Mouse (Mus musculus) gastrocnemius, adult 8-10 months (tissue): ENCODE data around the gene Yaf2. TPM values are rescaled to one million over a fixed set of nuclear protein-coding genes. Genes with fewer than 3 reads are reported as not detected.

ENCODE experiments used
- DNase-seq, 2 experiments: peaks; one replicate each; pipeline ENCODE4 v3.0.0; 2022; ENCODE audit warnings: low spot score in 2 of 2
- total RNA-seq, 4 experiments: library from RNA; stranded (reverse); gene quantifications; 2 replicates each; pipeline ENCODE4 v1.2.4; 2022

Yaf2 gene
- total RNA-seq, 4 experiments from 2014 or later: 20.6 to 26.8 (median 23.3) TPM

DNA sequence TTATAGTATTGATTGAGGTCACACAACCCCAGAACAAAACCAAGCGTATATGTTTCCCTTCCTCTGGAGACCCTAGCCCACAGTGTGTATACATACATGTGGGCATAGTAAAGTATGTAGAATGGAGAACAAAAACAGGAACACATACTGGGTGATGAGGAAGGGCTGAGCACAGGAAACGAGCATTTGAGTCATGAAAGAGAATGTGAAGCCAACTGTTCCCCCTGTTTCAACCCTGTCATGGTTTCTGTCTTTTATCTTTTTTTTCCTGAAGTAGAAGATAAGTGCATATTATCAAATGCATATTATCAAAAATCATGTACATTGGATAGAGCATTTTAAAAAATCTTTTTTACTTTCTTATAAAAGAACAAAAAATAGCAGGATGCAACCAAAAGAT is 49.1 kb downstream of the Yaf2 start:
- no peak for DNase-seq

DNA sequence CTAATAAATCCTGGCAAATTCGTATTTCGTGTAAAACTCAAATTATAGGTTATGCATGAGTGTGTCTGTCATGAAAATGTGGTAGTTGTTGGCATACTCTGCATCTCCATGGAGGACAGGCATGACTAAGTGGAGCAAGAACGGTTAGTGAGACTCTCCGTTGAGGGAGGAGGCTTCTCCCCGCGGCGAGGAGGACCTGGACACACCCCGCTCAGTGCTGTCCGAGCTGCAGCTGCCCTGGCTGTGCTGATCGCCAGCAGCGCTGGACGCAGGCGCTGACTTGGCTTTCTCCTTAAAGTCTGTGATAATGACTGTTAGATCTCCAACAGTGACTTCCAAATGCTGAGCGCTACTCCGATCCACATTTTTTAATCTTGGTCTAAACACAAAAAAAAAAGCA is 51.5 kb downstream of the Yaf2 start:
- DNase-seq: peak in 1 of 2 experiments; percentile 12

DNA sequence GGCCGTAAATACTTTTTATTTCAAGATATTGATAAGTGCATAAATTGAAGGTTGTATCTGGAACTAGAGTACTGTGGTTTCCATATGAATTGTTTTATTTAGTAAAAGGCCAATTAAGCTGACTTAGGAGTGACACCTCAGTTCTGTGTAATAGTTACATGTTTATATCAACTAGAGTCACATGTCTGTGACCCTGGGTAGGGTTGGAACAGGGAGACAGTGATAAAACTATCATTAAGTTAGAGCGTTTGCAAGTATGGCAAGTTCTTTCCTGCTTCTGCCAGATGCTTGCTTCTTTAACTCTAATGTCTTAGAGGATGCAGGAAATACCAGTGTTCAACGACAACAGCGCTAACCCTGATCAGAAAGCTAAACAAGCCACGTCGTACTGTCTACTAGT is 52.4 kb downstream of the Yaf2 start:
- no peak for DNase-seq

DNA sequence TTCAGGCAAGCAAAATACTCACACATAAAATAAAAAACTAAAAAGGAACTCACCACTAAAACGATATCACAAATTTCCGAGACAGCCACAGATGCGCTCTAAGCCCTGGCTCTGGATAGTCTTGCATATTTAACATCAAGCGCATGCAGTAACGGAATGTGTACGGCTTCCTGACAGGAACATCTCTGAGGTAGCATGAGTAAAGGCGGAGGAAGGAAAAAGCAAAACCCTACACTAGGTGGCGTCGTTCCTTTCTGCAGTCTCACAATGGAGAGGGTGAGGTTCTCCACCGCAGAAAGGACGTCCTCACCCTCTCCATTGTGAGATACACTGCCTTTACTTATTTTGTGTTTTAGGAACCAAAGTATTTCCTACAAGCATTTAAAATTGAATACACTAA is 53.4 kb downstream of the Yaf2 start:
- DNase-seq: no peak

DNA sequence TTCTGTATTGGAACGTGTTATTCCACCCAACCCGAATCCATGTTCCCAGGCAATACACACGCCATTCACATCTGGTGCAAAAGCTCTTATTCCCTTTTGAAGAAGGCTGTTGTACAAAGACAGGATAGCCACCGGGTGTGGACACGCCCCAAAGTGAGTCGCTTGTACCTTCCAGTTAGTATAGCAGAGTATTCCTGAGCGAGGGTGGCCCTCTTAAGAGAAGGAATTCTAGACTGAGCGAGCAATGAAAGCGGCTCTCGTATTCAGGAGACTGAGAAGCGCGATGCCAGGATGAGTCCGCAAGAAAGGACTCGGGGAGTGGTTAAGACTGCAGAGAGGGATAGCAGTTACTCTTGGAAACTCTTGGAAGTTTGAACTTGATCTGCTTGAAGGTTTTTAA is 60.5 kb downstream of the Yaf2 start:
- DNase-seq: no peak

DNA sequence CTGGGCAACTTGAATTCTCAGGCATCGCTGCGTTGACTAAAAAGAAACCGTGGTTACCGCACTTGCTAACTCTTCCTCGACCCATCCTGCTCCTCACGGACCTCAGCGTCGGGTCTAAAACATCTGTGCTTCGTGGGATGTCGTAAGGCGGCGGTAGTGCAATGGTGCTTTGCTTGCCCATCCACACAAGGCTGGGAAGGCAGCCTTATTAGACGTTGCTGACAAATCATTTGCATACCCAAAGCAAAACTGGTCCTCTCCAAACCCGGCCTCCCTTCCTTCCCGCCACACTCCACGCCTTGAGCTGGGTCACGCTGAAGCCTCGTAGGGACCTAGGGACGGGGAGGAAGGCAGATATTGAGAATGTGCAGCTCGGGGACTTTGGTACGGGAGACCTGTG is 61.1 kb downstream of the Yaf2 start:
- no peak for DNase-seq

DNA sequence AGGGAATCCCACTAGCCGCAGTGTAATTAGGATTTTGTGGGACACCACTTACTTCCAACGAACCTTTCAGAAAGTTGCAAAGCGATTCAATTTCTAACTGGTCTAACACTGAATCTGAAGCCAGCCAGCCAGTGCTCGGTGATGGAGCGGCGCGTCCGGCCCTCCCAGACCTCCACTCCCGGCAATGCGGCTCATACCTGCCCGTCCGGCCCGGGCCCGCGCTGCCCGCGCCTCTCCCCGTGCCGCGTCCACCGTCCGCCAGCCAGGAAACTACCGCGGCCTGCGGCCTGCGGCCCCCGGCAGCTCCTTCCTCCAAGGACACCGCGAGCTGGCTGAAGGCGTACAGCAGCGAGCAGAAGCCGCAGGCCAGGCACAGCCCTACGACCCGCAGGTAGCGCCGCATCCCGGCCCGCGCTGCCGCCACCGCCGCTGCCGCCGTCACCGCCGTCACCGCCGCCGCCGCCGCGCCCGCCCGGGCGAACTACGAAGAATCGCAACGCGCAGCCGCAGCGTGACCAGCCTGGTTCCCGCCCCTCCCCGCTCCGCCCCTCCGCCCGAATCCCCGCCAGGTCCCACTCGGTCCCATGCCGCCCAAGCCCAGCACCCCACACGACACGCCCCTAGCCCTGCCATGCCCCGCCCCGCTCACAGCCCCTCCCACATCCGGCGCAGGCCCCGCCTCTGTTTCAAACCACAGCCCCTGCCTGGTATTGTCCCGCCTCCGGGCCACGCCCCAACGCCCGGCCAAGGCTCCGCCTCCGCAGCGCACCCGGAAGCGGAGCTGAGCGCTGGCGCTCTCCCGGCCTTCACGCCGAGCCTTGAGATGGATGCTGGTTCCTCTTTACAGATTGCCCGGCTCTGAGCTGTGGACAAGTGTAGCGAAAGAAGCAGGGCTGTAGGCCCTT is 61.8 kb downstream of the Yaf2 start, which contains the start of gene Gxylt1:
Gxylt1 (minus strand) TSS at position 501 of the 905 bp plus-strand sequence.
- DNase-seq: peak; percentile 99 to 100

DNA sequence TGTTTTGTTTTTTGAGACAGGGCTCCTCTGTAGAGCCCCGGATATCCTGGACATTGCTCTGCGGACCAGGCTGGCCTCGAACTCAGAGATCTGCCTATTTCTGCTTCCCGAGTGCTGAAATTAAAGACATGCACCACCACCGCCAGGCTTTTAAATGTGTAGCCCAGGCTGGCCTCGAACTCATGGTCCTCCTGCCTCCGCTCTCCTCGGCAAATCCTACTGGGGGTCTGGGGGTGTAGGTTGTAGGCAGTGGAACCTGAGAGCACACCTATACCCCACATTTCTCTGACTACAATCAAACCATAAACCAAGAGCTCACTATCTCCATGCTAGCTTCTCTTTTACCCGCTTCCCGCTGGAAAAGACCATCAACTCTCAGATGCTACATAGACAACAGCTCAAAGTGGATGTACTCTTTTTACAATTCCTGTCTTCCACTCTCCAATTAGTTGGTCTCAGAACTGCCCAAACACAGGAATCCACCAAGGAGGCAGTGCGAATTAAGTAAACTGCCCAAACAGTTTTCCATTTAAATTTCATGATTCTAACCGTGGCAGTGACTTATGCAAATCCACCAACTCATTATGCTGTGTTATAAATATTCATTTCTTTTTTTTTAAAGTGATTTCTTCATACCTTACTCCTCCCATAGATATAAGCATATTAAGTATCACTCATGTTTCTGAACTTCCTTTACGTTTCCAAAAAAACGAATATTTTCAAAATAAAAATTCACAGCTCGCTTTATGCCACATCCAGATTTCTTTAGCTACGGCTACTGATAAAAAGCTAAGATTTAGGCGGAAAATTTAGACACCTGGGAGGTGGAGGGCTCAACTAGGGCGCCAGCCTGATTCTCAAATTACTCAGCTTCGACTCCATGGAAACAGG is 62.7 kb downstream of the Yaf2 start:
- DNase-seq: no peak

DNA sequence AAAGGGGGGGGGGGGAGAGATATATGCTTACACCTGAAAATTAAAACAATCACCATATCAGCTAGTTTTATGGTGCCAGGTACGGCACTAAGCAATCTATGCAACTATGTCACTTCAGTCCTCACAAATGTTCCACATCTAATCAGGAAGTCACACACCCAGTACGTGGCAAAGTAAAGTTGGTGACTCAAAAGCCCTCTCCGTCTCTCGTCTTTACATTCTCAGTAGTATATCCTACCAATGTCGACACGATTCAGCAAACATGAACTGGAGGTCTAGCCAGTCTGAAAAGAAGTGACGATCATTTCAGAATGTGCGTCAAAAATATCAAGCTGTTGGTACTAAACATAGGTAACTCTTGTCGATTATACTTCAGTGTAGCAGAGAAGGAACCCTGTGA is 63.8 kb downstream of the Yaf2 start:
- DNase-seq: no peak

DNA sequence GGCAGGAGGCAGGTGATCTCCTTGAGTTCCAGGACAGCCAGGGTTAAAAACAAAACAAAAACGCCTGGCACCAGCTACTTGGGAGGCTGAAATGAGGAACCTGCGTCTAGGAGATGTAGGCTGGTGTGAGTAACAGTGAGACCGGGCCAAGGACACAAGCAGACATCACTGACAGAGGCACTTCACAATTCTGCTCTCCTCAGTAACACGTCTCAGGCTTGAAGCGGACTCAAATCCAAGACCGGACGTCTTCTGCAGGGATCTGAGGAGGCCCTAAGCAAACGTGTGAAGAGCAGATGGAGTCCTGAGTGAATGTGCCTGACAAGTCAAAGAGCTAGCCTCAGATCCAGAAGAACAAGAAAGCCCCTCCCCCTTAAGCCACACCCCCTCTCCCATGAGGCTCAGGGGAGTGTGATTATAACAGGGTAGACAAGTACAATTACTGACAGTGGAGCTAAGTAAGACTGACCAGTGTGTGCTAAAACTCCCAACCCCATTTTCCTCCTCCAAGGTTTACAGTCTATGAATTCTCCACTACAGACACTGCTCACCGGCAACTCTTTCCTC is 66.4 kb downstream of the Yaf2 start:
- no peak for DNase-seq

DNA sequence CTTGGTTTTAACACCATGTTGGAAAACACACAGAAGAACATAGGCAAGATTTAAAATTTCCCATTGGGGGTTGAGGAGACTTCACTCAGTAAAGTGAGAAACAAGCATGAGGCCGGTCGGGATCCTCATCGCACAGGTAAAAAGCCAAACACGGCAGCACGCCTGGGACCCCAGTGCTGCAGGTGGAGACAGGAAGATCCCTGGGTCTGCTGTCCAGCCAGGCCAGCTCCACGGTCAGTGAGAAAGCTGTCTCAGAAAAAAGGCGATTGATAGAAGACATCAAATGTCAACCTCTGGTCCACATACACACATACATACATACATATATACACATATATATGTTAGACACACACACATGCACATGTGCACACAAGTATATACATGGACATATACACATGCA is 67.2 kb downstream of the Yaf2 start:
- no peak for DNase-seq

DNA sequence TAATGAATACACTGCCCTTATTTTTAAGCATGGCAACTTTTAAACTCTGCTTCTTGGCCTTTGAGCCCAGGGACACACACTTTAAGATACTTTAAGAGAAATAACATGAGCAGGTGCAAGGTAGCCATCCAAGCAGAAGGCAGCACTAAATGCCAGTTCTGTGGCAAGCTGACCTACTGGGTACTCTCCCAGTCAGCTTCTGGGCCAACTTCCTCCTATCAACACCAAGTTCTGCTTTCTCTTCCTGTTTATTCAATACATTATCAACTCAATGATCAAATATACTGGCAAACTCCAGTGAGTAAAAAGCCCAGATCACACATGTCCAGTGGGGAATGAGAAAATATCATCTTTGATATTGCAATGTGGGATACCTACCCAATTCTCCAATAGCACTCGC is 68.7 kb downstream of the Yaf2 start:
- DNase-seq: no peak

DNA sequence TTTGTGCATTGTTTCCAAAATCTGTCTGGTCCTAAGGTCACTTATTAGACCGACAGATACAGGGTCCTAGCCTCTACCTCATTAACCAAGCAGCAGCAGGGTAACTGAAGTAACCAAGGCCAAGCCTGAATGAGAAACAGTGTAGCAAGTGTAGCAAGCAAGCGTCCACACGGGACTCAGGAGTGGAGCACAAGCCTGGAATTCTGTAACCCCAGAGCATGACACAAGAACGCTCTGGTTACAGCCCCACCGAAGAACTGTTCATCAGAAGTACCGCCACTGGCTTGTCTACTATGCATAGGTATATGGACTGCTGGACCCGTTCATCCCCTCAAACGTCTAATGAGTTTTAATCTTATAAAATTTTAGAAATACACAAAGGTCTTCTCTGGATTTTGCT is 69.3 kb downstream of the Yaf2 start:
- DNase-seq: no peak

DNA sequence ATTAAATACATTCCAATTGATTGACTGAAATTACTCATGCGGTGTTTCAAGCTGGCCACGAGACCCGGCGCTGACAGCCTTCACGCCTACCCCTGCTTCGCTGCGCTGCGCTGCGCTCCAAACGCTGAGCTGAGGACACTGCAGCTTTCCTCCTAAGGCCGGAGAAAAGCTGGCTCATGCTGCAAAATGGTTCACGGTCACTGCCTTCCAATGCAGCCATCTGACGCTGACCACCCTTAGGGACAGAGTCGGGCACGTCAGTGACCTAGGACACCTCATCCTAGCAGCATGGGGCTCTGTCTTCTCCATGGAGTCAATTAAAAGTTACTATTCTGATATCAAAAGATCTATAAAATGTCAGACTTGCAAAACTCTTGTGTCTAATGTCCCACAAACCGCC is 70.4 kb downstream of the Yaf2 start:
- DNase-seq: no peak

DNA sequence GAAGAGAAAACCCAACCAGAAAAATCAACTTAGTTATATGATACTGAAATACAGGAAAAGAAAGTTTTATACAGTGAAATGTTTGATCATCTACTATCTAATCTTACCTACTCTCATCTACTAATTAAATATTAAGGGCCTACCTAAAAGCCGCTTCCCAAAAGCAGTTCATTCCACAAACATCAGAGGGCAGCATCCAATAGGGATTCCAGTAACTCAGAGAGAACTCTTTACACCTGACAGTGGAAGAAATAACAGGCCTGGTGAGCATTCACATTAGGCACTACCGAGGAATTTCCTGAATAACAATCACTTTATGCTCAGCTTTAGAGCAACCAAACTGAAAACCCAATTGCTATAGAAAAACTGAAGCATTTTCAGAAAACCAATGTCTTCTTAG is 71.0 kb downstream of the Yaf2 start:
- DNase-seq: no peak

DNA sequence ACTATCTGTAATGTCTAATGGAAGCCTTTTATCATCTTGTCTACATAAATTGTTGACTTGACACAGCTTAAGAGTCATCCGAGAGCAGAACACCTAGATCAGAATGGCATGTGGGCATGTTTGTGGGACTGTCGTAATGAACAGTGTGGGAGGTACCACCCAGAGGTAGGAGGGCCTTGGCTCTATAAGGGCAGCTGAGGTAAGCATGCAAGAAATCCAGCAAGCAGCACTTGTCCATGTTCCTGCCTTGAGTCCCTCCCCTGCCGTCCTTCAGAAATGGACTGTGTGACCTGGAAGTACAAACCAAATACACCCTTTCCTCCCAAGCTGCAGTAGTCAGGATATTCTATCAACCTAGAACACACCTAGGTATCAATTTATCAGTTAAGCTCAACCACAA is 71.5 kb downstream of the Yaf2 start:
- no peak for DNase-seq

DNA sequence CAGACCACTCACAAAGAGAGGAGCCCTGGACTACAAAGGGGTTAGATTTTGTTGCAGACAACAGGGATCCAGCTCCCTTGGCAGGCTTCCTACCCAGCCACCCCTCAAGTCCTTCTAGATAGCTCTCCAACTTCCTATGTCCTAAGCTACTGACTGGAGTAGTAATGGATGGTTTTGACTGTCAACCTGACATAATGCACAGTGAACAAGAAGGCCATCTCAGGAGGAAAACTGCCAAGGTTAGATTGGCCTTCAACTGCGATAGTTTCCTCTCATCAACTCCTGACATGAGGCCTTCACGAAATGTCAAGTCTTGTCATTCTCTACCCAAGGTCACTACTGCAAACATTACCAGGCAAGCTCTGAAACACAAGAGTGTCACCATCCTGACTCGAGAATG is 72.5 kb downstream of the Yaf2 start:
- DNase-seq: no peak

DNA sequence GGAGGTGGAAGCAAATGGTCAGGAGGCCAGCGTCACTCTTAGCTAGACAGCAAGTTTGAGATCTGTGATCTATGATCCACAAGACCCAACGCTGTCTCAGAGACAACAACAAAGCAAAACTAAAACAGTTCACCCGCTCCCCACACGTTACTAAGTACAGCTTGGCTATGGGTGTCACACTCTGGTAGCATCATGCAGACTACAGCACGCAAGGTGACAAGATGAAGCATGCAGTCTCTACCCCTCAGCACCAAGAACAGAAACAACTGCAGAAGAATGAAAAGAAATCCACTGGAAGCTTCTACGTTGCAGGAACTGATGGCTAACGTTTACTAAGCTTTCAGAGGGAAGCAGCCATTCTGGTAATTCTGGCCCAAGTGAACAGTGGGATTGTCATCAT is 73.2 kb downstream of the Yaf2 start:
- DNase-seq: no peak

DNA sequence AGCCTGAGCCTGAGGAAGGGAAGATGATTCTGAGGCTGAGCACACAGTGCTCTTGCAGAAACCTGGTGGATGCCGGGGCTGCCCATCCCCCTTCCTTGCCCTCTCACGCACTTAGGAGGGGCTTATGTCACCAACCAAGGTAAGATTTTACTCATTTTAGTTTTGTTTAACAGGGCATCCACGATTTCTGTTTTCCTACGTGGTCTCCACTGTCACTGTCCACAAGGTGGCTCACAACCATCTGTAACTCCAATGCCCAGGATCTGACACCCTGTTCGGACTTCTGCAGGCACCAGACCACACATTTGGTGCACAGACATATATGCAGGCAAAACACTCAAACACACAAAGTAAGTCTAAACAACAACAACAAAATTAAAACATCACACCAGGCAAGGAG is 73.9 kb downstream of the Yaf2 start:
- DNase-seq: no peak

DNA sequence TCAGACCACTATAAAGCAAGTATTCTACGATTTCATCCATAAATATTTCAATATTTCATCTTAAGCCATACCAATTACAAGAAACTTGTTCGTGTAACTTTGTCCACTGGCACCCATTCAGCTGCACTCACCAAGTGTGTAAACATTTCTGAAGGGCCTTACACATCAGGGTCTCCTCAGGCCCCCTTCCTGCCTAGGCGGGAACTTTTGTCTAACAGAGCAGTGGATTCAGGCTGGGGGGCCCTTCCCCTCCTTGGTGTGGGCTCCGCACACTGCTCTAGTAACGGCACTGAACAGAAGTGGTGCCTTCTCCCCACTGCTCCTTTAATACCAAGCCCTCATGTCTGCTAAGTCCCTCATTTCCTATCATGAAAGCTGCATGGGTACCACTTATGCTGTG is 74.5 kb downstream of the Yaf2 start:
- no peak for DNase-seq

DNA sequence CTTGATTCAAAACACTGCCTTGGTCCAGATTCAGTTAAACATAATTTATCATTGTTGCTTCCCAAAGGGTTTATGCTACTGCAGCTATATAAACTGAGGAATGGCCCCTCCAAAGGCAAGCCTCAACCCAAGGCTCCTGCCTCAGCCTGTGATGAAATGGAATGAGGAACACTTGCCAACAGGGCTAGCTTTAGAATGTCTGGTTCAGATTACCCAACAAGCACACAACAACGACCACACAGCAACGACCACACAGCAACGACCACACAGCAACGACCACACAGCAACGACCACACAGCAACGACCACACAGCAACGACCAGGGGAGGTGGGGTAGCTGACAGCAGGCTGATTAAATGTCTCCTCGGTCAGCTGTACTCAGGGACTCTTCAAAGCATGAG is 76.8 kb downstream of the Yaf2 start:
- no peak for DNase-seq

DNA sequence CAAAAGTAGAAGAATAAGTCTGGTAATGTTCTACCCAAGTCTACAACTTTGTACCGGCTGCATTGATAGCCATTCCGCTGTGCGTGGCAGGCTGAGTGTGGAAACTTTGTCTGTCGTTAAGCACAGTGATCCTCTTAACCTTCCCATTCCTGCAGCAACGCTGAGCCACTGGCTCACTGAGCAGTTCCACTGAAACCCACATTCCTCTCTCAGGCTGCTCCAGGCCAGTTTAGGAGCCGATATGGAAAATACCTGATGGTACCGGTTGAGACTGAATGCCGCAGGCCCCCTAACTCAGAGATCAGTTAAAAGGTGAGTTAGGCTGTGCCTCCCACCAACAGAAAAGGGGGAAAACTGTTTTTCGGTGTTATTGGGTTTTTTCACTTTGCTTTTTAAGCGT is 81.4 kb downstream of the Yaf2 start:
- DNase-seq: no peak
